Mouse (Mus musculus) cortical plate, adult 2 months (tissue): Measurements from ENCODE around the gene Prkce. TPM values are rescaled to one million over a fixed set of nuclear protein-coding genes. Genes with fewer than 3 reads are reported as not detected.
A peak's percentile ranks its signal among the peaks of the same experiment; 100 is the strongest.

Experiments used
- H3K27ac ChIP-seq: fragments of 200-500 bp; 2 replicates; pipeline ENCODE4 v1.5.1; 2012; ENCODE audit warnings: low read length, control low read depth, inconsistent platforms; ENCODE audit not compliant: insufficient read depth
- H3K4me1 ChIP-seq: fragments of 200-500 bp; 2 replicates; pipeline ENCODE4 v1.6.1; 2011; ENCODE audit warnings: low read length; ENCODE audit not compliant: control insufficient read depth, insufficient read depth
- H3K4me3 ChIP-seq: fragments of 200-500 bp; 2 replicates; pipeline ENCODE4 v1.5.1; 2011; ENCODE audit warnings: mild to moderate bottlenecking, low read length, control low read depth; ENCODE audit not compliant: insufficient read depth
- CTCF ChIP-seq: fragments of 200-500 bp; IDR thresholded peaks from 2 replicates; pipeline ENCODE4 v1.5.1; 2011; ENCODE audit warnings: mild to moderate bottlenecking, control low read depth, low read length; ENCODE audit not compliant: insufficient read depth; ENCODE audit errors: extremely low read depth
- POLR2A ChIP-seq: fragments of 200-500 bp; IDR thresholded peaks from 2 replicates; pipeline ENCODE4 v1.6.1; 2011; ENCODE audit warnings: mild to moderate bottlenecking, low read length, control low read depth; ENCODE audit not compliant: insufficient read depth; ENCODE audit errors: extremely low read depth
- polyA plus RNA-seq: library from polyadenylated mRNA; depleted of rRNA; stranded (reverse); fragments of >200 nt; gene quantifications from 2 replicates; pipeline ENCODE4 v1.2.3, GENCODE M21; 2012

Gene Prkce
- polyA plus RNA-seq, 1 experiment = 83.7 TPM

- H3K4me1 ChIP-seq = peaks cover 24% of the 10 kb centered on the region
- H3K4me3 ChIP-seq = no peak overlapping the region
- no peak for TF ChIP-seq CTCF
- no peak for TF ChIP-seq POLR2A
- peak overlapping the region; percentile 64; the same call in 1 of the 2 replicates for H3K27ac ChIP-seq
These were observed 270.7 kb downstream of the Prkce start for GRCm38 (mm10) chr17:86438278-86438661.

GRCm38 (mm10) chr17:86438763-86439162, 271.2 kb downstream of the Prkce start:
- TF ChIP-seq POLR2A (no peak), CTCF (no peak)
- peak overlapping the region; percentile 64 for H3K27ac ChIP-seq
- H3K4me3 ChIP-seq = no peak overlapping the region
- H3K4me1 ChIP-seq = peaks cover 25% of the 10 kb centered on the region

GRCm38 (mm10) chr17:86441098-86441497, 273.5 kb downstream of the Prkce start:
- Histone ChIP-seq H3K4me1 (peaks cover 24% of the 10 kb centered on the region), H3K27ac (no peak overlapping the region), H3K4me3 (no peak overlapping the region)
- TF ChIP-seq POLR2A = no peak
- TF ChIP-seq CTCF = no peak

GRCm38 (mm10) chr17:86443886-86444285, 276.3 kb downstream of the Prkce start:
- Histone ChIP-seq H3K4me1 (peaks cover 10% of the 10 kb centered on the region), H3K4me3 (no peak overlapping the region), H3K27ac (no peak overlapping the region)
- TF ChIP-seq CTCF = no peak
- TF ChIP-seq POLR2A = no peak

- Histone ChIP-seq H3K27ac (no peak overlapping the region), H3K4me3 (no peak overlapping the region), H3K4me1 (peaks cover 5% of the 10 kb centered on the region)
- TF ChIP-seq POLR2A = no peak
- peak; percentile 87 for TF ChIP-seq CTCF
These were observed 277.2 kb downstream of the Prkce start for GRCm38 (mm10) chr17:86444578-86445419.

GRCm38 (mm10) chr17:86445420-86445720, 277.8 kb downstream of the Prkce start:
- Histone ChIP-seq H3K4me3 (no peak overlapping the region), H3K27ac (no peak overlapping the region), H3K4me1 (peaks cover 5% of the 10 kb centered on the region)
- TF ChIP-seq CTCF (no peak), POLR2A (no peak)

GRCm38 (mm10) chr17:86445900-86446299, 278.3 kb downstream of the Prkce start:
- Histone ChIP-seq H3K4me1 (peaks cover 5% of the 10 kb centered on the region), H3K27ac (no peak overlapping the region), H3K4me3 (no peak overlapping the region)
- TF ChIP-seq CTCF (no peak), POLR2A (no peak)

GRCm38 (mm10) chr17:86447101-86447598, 279.6 kb downstream of the Prkce start:
- TF ChIP-seq POLR2A = no peak
- TF ChIP-seq CTCF = no peak
- Histone ChIP-seq H3K4me1 (peaks cover 5% of the 10 kb centered on the region), H3K27ac (no peak overlapping the region), H3K4me3 (no peak overlapping the region)

GRCm38 (mm10) chr17:86452934-86453333, 285.3 kb downstream of the Prkce start:
- no peak overlapping the region for H3K27ac ChIP-seq
- no peaks in the 10 kb centered on the region for H3K4me1 ChIP-seq
- no peak overlapping the region for H3K4me3 ChIP-seq
- TF ChIP-seq CTCF = no peak
- TF ChIP-seq POLR2A = no peak
